Mouse (Mus musculus): Measurements from ENCODE around the gene Slc34a1.
"Not testable (repeated sequence)": the region's sequence is repeated elsewhere in the genome, so short reads cannot be mapped to it uniquely, and the experiment has no call there.

DNA sequence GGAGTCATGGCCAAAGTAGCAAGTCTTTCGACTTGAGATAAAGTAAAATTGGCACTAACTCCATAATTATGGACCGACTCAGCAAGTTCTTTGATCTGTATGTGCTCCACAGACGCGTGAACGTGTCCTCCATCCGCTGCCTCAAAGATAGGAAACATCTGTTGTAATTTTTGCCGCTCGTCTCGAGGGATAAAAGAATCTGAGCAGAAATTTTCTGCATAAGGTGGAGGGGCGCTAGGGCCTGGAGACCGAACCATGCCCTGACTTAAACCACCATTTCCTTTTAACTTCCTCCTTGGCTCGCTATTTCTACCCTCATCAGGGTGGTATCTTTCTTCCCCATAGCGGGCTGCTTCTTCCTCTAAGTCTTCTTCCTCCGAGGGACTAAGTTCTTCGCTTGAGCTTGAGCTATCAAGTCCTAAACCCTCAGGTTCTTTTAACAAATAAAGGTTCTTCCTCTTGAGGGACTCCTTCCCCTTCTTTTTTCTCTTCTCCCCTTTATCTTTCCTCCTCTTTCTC is 39.2 kb downstream of the Slc34a1 start:
- not testable (repeated sequence) for TF ChIP-seq CTCF (IDR thresholded peaks at IDR 0.05; ENCODE audit: borderline replicate concordance, insufficient read depth, low read depth, low read length); POLR2A (IDR thresholded peaks at IDR 0.05; ENCODE audit: borderline replicate concordance, insufficient read depth, low read length)

Data from cerebellum, adult 2 months (tissue).